Mouse (Mus musculus) ES-Bruce4 (cell line): ENCODE data around the gene Lrsam1.

Source experiments
- CTCF ChIP-seq: IDR thresholded peaks from one replicate; pipeline ENCODE4 v1.8.1; 2011; ENCODE audit warnings: low read depth, low read length
- EP300 ChIP-seq: IDR thresholded peaks from 2 replicates; pipeline ENCODE4 v1.6.1; 2011; ENCODE audit warnings: low read depth, low read length; ENCODE audit not compliant: insufficient read depth

- TF ChIP-seq EP300 (no peak), CTCF (no peak)
Measured at GRCm38 (mm10) chr2:32960273-32960672, 1.1 kb downstream of the Lrsam1 start.
